Mouse (Mus musculus) liver, adult 2 months (tissue): ENCODE measurements around the gene Nlrp6.

Experiments
- CTCF ChIP-seq: fragments of 200-500 bp; IDR thresholded peaks from 2 replicates; pipeline ENCODE4 v1.5.1; 2011; ENCODE audit warnings: low read depth, low read length, control low read depth
- POLR2A ChIP-seq: fragments of 200-500 bp; IDR thresholded peaks from 2 replicates; pipeline ENCODE4 v1.6.1; 2011; ENCODE audit warnings: low read length, control low read depth; ENCODE audit not compliant: insufficient read depth; ENCODE audit errors: extremely low read depth

- TF ChIP-seq CTCF (no peak), POLR2A (no peak)
Observed at GRCm38 (mm10) chr7:140962733-140963132, 42.0 kb downstream of the Nlrp6 start.
